In genomic region chrX:154995750-154996149, GRCm38 (mm10) we compare ENCODE assay signal across 9 mouse cellular contexts. TPM values are rescaled to one million over a fixed set of nuclear protein-coding genes. Genes with fewer than 3 reads are reported as not detected.
DNase-seq lines count a peak whose midpoint lies in the region; TF ChIP-seq lines count a peak whose summit lies in the region.
"Not testable (repeated sequence)": the region's sequence is repeated elsewhere in the genome, so short reads cannot be mapped to it uniquely, and the experiment has no call there.
"Had no signal": no experiment of that assay in that cellular context is flagged by ENCODE, and none has a peak within 500 bp of the region (broad histone marks: within the 10 kb centered on the region; RNA-seq: fewer than 3 reads in every experiment).

TSS of gene Magea8 (minus strand) at chrX:154995850.

- TF ChIP-seq CTCF in testis, adult 2 months (IDR thresholded peaks at IDR 0.05; ENCODE audit: control insufficient read depth, insufficient read depth, insufficient replicate concordance, low read depth, low read length) = not testable (repeated sequence)

- not testable (repeated sequence) for TF ChIP-seq POLR2A in testis, adult 2 months (IDR thresholded peaks at IDR 0.05; ENCODE audit: control insufficient read depth, low read depth, low read length)

- H3K27ac ChIP-seq in testis, adult 2 months (ENCODE audit: control insufficient read depth, insufficient read depth, low read depth, low read length) = not testable (repeated sequence)

- H3K4me1 ChIP-seq in testis, adult 2 months (ENCODE audit: control insufficient read depth, insufficient read depth, low read length) = not testable (repeated sequence)

- H3K4me3 ChIP-seq in testis, adult 2 months (ENCODE audit: control insufficient read depth, low read depth, low read length) = peak within 1 kb of the TSS; percentile 13; the same call in 1 of the 2 replicates

- H3K36me3 ChIP-seq in testis, adult 2 months (ENCODE audit: control insufficient read depth, insufficient read depth, low read length) = not testable (repeated sequence)

- DNase-seq in testis, postnatal 14 days (ENCODE audit: low spot score) = peak; percentile 4

- not testable (repeated sequence) for H3K27me3 ChIP-seq in testis, adult 2 months (ENCODE audit: control insufficient read depth, insufficient read depth, low read length)

RNA-seq across cellular contexts. Expression of gene Magea8, which starts in this region (rescaled TPM):
- 0.69 and 1.2 TPM in 2 replicates for polyA plus RNA-seq in testis, adult 2 months (2012; rRNA removed)
- polyA plus RNA-seq: activated CD4-positive, CD25-positive, alpha-beta regulatory T cell, adult 4 months; adrenal gland, adult 2 months; brain, embryonic 14.5 days; CD4-positive, CD25-positive, alpha-beta regulatory T cell, adult 4 months; cerebellum, adult 2 months; G1E; Patski had no signal
